Mouse (Mus musculus): ENCODE results near the gene St13. TPM values are rescaled to one million over a fixed set of nuclear protein-coding genes. Genes with fewer than 3 reads are reported as not detected.

Gene St13
- total RNA-seq, 2 experiments from 2014 or later, result 77.9 to 98.6 TPM

DNA sequence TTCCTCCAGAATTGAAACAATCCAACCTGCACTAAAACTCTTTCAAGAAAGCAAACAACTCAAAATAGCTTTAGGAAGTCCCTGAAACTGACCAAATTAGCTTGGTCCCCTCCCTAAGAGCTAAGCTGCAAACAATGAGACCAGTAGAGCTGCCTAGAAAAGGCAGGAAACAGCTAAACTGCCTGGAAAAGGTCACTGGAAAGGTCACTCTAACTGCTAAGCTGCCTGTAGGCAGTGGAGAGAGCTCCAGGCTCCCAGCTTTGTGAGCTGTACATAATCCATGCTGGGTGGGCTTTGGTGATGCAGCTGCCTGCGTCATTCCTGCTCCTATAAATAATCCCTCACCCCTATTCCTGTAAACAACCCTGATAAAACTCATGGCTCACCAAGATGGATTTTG is 29.5 kb downstream of the St13 start:
- DNase-seq, result no peak
- intact Hi-C loops (cut with DNase I; ENCODE audit: low total_unique reads), result no loop called here

DNA sequence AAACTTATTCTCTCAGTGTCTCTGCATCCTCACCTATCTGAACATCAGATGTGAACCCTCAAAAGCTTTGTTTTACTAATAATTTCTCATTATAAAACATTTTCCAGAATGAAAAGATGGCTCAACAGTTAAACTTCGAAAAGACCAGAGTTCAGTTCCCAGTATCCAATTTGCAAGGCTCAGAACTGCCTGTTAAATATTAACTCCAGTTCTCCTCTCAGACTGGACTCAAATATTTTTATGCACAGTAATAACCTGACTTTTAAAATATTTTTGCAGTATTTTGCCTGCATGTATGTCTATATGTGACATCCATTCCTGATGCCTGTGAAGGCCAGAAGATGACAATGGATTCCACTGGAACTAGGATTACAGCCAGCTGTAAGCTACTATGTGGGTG is 31.3 kb downstream of the St13 start:
- intact Hi-C loops (cut with DNase I; ENCODE audit: low total_unique reads), result no loop called here

DNA sequence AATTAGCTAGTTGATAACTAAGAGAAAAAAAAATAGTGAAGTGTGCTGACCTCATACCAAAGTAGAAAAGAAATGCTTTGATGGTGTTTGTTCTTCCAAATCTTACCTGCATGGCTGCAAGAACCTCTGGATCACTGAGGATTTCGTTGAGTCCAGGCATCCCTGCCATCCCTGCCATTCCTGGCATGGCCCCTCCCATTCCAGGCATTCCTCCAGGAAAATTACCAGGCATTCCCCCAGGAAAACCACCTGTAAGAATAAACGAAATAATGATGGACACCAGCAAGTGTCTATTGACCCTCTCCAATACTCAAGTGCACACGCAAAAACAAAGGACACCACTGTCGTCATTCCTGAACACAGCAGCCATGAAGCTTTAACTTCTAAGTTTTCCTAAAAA is 33.6 kb downstream of the St13 start:
- no peak for DNase-seq
- intact Hi-C loops (cut with DNase I; ENCODE audit: low total_unique reads), result no loop called here

More for the DNA sequence above, 31.3 kb downstream of the St13 start:
- no peak for DNase-seq

DNA sequence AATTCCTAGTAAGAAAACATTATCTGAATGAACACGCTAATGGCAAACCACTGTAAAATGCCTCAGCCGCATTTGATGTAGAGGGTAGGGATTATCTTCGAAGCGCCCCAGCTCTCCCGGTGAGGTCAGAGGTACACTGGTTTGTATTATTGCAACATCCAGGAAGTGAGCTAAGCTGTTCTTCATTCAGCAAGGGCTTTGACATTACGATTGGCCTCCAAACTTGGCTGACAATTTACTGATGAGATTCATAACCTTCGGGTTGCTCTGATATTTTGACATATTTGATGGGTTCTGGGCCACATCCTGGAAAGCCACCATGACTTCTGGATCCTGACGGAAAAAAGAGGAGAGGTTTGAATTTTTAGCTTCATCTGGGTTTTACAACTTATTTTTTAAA is 34.6 kb downstream of the St13 start:
- intact Hi-C loops (cut with DNase I; ENCODE audit: low total_unique reads), result no loop called here

DNA sequence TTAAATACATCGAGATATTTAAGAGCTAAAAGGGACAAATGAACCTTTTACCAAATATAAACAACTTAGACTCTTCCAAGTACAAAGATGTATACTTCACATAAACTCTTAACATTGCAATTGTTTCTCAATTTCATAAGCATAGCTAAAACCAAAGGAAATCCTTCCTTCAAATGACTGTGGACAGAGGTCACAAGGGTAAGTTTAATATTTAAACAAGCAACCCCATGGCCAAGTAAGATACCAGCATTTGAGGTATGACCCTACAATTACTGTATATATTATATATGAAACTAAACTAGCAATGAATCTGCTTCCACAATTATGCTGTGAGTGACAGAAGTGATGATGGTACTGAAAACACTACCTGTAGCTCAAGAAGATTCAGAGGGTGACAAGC is 35.6 kb downstream of the St13 start:
- no peak for DNase-seq
- intact Hi-C loops (cut with DNase I; ENCODE audit: low total_unique reads), result no loop called here

More for the DNA sequence above, 34.6 kb downstream of the St13 start:
- no peak for DNase-seq

DNA sequence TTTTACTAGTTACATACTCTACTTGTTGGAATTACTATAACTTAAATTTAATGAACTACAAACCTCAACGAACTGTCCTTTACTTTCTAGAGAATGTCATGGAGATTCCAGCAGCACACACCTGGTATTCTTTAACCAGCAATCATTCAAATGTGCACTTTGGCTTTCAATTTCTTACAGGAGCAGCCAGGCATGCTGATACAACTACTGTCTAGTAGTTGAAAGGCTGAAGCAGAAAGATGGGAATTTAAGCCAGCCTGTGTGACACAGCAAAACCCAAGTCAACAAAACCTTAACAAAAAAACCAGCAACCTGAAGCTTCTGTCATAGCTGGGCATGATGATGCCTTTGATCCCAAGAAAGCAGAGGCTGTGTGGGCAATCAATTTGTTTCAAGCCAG is 37.4 kb downstream of the St13 start:
- intact Hi-C loops (cut with DNase I; ENCODE audit: low total_unique reads), result no loop called here
- DNase-seq, result no peak

DNA sequence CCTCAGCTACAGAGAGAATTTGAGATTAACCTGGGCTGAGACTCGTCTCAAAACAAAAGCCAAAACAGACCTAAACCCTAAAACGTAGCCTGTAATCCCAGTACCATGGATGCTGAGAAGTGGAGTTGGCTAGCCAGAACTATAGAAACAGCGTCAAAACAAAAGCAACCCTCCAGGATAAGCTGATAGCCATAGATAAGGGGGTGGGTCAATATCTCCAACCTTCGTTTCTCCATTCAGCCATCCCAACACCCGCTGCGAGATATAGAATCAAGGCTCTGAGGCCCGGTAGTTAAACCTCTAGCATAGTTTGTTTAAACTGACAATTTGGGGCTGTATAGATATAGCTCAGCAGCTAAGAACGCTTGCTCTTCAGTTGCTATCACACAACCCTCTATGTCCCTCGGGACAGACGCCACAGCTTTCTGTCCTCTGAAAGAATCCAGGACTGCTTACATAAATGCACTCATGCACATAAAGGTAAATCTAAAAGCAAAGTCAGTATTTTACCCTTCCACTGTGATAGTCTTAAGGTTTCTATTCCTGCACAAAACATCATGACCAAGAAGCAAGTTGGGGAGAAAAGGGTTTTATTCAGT is 38.4 kb downstream of the St13 start:
- intact Hi-C loops (cut with DNase I; ENCODE audit: low total_unique reads), result no loop called here
- no peak for DNase-seq

DNA sequence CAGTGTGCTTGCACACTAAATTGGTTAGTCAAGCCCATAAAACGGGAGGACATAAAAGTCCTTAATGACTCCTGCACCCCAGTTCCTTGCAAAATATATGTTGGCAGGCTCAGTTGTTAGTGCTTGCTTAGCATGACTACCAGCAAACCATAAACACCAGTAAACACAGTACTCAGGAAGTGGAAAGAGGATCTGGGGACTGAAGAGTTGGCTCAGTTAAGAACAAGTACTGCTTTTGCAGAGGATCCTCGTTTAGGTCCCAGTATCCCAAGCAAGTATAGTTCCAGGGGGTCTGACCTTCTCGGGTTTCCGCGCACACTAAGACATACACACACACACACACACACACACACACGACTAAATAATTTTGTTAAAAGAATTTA is 38.9 kb downstream of the St13 start:
- intact Hi-C loops (cut with DNase I; ENCODE audit: low total_unique reads), result no loop called here
- DNase-seq, result no peak

DNA sequence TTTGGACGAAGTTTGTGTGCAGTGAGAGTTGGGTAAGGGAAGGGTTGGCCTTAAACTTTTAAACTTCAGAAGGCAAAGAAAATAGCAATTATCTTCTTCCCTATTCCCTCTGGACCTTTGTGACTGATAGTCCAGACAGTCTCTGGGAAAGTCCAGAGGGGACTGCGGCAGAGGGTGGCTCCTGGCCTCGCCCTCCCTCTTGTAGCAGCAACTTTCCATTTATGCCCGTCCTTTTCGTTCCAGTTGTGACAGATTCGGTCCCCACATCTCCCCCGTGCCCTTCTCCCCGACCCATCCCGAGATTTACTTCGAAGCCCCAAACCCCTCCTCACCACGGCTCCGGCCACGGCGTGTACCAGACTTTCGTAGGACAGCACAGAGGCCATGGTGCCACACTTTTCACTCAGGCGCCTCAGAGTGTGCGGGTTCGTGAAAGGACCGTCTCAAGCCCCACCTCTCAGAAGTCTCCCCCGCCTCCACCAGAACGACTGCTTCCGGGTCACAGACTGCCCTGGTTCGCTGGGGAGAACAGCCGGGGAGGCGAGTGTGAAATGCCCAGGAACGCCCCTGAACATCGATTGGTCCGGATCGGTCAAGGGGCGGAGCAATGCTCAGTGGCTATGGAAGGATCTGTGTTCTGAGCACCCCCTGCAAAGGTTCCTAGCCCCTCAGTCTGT is 39.4 kb downstream of the St13 start, which contains the start of gene Slc25a17:
Gene Slc25a17, minus strand, starts transcription at position 468 of the 677 bp plus-strand sequence.
- DNase-seq, result peak; percentile 97
- intact Hi-C loops (cut with DNase I; ENCODE audit: low total_unique reads), result no loop called here

DNA sequence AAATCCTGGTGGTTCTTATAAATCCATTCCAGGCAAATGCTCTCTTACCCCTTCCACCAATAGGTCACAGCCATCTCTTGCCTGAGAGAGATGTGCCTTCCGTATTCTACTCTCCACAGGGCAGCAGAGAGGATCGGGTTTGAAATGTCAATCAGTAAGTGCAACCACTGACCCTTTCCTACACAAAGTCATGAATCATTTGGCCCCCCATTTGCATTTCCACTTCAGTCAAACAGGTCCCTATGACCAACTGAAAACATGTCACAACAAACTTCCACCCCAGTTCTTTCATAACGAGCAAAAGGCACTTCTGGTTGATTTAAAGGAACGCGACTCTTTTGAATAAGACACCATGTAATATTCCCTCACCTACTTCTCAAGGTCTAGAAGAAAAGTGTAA is 40.5 kb downstream of the St13 start:
- intact Hi-C loops (cut with DNase I; ENCODE audit: low total_unique reads), result no loop called here
- DNase-seq, result no peak

DNA sequence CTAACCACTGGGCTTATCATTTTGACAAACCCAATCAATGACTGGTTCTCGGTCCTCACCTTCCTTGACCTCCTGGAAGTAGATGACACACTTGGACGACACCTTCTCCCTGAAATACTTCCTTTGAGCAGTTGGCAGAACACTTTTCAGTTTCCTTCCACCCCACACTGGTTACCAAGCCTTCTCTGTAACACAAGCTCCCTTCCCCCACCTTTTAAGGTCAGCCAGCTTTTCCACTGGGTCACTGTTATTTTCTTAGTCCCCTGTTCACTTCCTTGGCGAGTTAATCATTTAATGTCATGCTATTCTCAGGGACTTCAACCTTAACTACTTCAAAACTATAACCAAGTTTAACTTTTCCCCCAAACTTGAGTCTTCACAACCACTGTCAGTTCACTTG is 40.9 kb downstream of the St13 start:
- intact Hi-C loops (cut with DNase I; ENCODE audit: low total_unique reads), result no loop called here
- DNase-seq, result no peak

DNA sequence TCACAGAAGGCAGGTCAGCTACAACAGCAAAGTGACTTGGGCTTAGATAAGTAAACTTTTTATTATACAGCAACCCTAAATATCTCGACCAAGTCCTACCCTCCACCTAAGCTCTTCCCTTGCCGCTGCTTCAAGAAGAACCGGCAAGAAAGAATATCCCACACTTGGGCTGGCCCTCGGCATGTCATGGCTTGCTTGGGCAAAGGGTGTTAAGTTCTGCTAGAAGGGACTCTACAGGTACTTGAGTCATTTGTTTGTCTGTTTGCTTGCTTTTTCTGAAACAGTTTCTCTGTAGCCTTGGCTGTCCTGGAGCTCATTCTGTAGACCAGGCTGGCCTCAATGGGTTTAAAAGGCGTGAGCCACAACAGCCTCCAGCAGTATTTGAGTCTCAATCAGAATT is 42.9 kb downstream of the St13 start:
- DNase-seq, result no peak
- intact Hi-C loops (cut with DNase I; ENCODE audit: low total_unique reads), result no loop called here

DNA sequence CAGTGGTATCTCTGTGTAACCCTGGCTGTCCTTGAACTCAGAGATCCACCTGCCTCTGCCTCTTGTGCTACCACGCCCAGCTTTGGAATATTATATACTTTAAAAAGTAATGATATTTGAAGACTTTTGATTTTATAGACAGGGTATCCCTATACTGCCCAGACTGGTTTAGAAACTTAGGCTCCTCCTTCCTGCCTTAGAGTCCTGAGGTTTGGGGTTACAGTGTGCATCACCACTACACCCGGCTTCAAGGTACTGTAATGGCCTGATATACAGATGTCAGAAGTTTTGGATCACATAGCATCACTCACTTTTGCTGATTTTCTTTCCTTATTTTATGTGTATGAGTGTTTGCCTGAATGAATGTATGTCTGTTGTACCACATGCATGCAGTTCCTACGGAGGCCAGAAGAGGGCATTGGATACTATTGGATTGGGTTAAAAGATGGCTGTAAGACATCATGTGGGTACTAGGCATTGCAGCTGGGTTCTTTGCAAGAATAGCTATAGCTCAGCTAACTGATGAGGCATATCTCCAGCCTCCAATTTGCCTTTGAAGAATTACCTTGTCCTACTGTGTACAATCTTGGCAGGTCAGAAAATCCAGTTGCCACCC is 44.6 kb downstream of the St13 start:
- intact Hi-C loops (cut with DNase I; ENCODE audit: low total_unique reads), result no loop called here
- DNase-seq, result no peak

DNA sequence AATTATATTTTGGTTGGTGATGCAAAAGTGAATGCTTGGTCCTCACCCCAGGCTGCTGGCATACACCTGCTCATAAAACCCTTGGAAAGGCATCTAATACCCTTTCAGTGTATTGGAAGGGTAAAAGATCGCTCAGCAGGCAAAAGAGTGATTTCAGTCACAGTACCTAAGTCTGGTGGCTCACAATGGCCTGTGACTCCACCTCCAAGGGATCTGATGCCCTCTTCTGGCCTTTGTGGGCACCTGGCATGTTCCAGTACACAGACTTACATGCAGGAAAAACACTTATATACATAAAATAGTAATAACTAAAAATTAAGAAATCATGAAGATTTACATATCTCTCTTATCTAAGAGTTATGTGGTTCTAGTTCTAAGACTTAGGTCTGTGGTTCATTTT is 47.2 kb downstream of the St13 start:
- intact Hi-C loops (cut with DNase I; ENCODE audit: low total_unique reads), result no loop called here
- DNase-seq, result no peak

DNA sequence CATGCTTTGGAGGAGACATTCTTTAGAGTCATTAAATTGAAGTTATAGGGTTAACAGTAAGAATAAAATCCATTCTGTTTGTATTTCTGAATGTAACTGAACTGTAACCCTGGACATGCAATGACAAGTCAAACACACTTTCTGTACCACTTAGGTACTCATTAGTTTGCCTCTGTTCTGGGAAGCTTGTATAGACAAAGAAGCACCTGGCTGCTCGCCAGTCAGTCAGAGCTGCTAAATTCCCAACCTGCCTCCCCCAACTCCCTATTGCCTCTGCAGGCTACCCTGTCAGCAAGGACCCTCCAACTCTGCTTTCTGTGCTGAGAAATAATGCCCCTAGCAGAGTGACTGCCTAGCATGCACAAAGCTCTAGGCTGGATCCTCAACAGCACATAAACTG is 49.5 kb downstream of the St13 start:
- intact Hi-C loops (cut with DNase I; ENCODE audit: low total_unique reads), result no loop called here
- no peak for DNase-seq

DNA sequence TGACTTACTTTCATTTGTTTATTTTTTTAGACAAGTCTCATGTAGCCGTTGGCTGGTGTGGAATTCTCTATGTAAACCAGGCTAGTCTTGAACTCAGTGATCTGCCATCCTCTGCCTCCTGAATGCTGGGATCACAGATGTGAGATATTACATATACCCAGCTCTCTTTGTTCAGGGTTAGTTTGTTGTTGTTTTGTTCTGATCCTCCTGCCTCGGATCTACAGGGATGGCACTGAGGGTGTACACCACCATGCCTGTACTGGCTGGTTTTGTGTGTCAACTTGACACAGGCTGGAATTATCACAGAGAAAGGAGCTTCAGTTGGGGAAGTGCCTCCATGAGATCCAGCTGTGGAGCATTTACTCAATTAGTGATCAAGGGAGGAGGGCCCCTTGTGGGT is 51.5 kb downstream of the St13 start:
- DNase-seq, result no peak
- intact Hi-C loops (cut with DNase I; ENCODE audit: low total_unique reads), result no loop called here

DNA sequence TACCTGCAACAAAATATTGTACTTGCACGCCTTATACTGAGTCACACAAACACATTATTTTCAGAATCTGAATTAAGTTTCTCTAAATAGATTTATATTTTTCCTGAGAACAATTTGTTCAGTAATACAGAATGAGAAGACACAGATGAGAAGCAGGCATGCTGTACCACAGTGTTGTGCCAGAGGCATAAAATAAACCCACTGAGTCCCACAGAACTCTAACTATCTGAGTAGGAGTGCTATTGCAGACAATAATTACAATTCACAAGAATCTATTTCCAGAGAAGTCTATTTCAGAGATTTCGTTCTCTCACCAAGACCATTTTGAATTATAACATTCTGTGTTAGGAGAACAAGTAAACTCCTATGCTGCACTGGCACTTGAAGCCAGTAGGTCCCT is 52.4 kb downstream of the St13 start:
- intact Hi-C loops (cut with DNase I; ENCODE audit: low total_unique reads), result no loop called here
- DNase-seq, result no peak

DNA sequence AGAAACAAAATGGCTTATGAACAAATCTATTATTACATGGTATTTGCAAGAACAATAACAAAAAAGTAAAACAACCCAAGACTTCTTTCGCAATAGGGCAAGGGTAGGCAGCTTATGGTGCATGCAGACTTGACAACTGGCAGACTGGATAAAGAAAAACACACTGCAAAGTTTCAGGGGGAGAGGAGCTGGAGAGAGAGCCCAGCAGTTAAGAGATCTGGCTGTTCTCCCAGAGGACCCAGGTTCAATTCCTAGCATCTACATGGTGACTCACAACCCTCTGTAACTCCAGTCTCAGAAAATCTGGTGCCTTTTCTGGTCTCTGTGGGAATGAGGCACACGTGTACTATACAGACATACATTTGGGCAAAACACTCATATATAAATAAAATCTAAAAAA is 58.5 kb downstream of the St13 start:
- DNase-seq, result no peak
- intact Hi-C loops (cut with DNase I; ENCODE audit: low total_unique reads), result no loop called here

DNA sequence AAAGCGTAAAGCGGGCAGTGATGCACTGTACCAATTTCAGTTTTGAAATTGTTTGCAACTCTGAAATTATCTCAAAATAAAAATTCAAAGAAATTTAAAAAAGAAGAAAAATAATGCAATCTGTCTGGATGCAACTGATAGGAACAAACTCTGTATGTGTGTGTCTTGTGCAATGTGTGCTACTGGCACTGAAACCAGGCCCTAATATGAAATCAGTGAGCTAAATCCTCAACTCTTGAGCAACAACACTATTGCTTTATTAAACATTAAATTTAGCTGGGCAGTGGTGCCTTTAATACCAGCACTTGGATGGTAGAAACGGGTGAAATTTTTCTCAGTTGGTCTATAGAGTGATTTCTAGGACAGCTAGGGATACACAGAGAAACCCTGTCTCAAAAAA is 60.7 kb downstream of the St13 start:
- DNase-seq, result no peak
- intact Hi-C loops (cut with DNase I; ENCODE audit: low total_unique reads), result no loop called here

DNA sequence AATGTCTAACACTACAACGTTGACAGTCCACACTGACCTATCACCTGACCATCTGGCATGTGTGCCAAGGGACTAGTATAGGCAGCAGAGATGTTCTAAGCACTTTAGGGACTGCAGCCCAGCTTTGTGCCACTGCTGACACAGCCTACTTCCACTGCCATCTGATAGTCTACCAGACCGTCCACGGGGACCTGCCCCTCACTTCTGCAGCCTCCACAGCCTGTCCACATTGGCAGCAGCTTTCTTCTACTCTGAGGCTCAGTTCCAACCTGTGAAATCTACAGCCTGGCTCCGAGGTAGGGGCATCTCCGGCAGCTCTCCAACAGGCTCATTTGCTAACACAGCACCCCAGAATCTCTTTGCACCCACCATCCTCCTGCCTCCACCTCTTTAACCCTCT is 63.4 kb downstream of the St13 start:
- no peak for DNase-seq
- intact Hi-C loops (cut with DNase I; ENCODE audit: low total_unique reads), result no loop called here

DNA sequence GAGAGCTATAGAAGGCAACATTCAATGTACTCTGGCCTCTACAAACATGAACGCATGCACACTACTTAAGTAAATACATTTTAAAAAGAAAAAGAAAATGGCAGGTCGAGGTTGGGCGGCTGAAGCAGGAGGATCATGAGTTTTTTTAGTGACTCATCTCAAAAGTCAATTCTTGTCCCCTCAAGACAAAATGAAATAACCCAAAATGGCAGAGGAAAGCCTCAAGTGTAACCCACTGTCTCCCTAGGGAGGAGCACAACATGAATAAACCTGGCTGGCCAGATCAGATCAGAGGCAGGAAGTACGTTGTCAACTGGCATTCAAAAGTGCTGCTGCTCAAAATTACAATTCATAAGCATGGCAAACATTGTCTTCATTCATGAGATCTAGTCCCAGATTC is 67.4 kb downstream of the St13 start:
- intact Hi-C loops (cut with DNase I; ENCODE audit: low total_unique reads), result no loop called here
- no peak for DNase-seq
